Mouse (Mus musculus) neural tube, embryonic 13.5 days (tissue): ENCODE measurements around the gene Eif2b3. TPM values are rescaled to one million over a fixed set of nuclear protein-coding genes. Genes with fewer than 3 reads are reported as not detected.

Experiments
- ATAC-seq: fragments of 200-750 bp; cut with Nextera tagmentation; 2 replicates; pipeline ENCODE4 v1.8.0; 2017; ENCODE audit warnings: low read depth, mild to moderate bottlenecking, moderate TSS enrichment, moderate library complexity
- H3K27ac ChIP-seq: fragments of 300-500 bp; sonication (generic); replicated peaks from 2 replicates; pipeline ENCODE4 v1.5.1; 2015; ENCODE audit warnings: moderate library complexity, mild to moderate bottlenecking, inconsistent platforms
- H3K27me3 ChIP-seq: fragments of 300-500 bp; sonication (generic); 2 replicates; pipeline ENCODE4 v1.6.1; 2015; ENCODE audit warnings: mild to moderate bottlenecking, inconsistent platforms
- H3K36me3 ChIP-seq: fragments of 300-500 bp; sonication (generic); 2 replicates; pipeline ENCODE4 v1.6.1; 2015; ENCODE audit warnings: mild to moderate bottlenecking, inconsistent platforms
- H3K4me1 ChIP-seq: fragments of 300-500 bp; sonication (generic); replicated peaks from 2 replicates; pipeline ENCODE4 v1.6.1; 2015; ENCODE audit warnings: inconsistent platforms
- H3K4me2 ChIP-seq: fragments of 300-500 bp; sonication (generic); 2 replicates; pipeline ENCODE4 v1.6.1; 2015; ENCODE audit warnings: inconsistent platforms, mild to moderate bottlenecking, moderate library complexity
- H3K4me3 ChIP-seq: fragments of 300-500 bp; sonication (generic); 2 replicates; pipeline ENCODE4 v1.5.1; 2015; ENCODE audit warnings: mild to moderate bottlenecking, inconsistent platforms
- H3K9ac ChIP-seq: fragments of 300-500 bp; sonication (generic); 2 replicates; pipeline ENCODE4 v1.6.1; 2015; ENCODE audit warnings: moderate library complexity, mild to moderate bottlenecking, inconsistent platforms
- H3K9me3 ChIP-seq: fragments of 300-500 bp; sonication (generic); 2 replicates; pipeline ENCODE4 v1.6.1; 2016; ENCODE audit warnings: inconsistent platforms
- WGBS: fragments of 180-500 bp; shearing (Covaris S2); methylation state at CpG from one replicate; pipeline ENCODE4 v1.1.7; 2015; 5-methylcytosine and 5-hydroxymethylcytosine counted together
- polyA plus RNA-seq: library from polyadenylated mRNA; unstranded; fragments of >200 nt; fragmentation: Nextera tagmentation; extraction: Ambion mirVana; gene quantifications from 2 replicates; pipeline ENCODE4 v1.2.1, GENCODE M21; 2015

Eif2b3 gene
- 45.8 and 48.9 TPM in 2 replicates for polyA plus RNA-seq

DNA sequence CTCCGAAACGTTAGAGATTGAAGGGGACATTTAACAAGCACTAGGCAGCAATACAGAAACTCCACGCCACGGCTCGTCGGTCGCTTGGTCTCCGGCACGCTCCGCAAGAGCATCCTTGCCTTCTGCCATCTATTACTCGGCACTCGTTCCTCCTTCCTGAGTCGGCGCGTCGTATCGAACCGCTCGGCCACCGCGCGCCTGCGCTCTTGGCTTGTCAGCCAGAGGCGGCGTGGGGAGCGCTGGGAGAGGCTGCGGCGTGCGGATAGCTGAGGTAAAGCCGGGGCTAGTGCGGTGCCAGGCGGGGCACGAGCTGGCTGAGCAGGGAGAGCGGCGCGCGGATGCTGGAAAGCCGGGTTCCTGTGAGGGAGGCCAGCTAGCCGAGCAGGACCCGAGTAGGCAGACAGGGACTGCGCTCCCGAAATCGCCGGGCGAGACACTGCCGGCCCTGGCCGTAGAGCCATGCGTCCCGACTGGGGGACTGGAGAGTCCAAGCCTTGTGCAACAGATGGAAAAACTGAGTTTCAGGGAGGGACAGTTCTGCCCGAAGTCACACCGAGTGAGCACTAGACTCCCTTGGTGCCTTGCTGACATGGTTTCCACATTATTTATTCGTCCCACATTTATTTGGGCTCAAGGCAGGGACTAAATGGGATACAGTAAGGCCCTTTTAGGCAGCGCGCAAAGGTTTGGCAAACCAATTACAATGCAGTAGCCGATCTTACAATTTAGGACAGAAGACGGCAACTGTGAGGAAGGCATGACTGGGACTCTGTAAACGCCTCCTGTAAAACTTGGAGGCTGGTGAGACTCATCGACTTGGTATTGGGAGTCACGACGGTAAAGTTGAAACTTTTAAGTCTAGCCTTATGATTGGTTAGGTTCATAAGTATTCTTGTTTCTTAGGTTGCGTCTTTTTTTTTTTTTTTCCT lies at the start of gene Eif2b3:
Eif2b3 (plus strand) TSS at position 197 of the 929 bp plus-strand sequence.
- Histone ChIP-seq H3K27me3 (no peaks in the 10 kb centered on the region), H3K9ac (peak within 1 kb of the TSS; percentile 73), H3K4me3 (peak within 1 kb of the TSS; percentile 54), H3K27ac (0 out of 2 replicates have a peak within 1 kb of the TSS, but pooled peaks have one; percentile 30), H3K4me2 (peak within 1 kb of the TSS; percentile 68), H3K36me3 (peaks cover 21% of the 10 kb centered on the region), H3K4me1 (peaks cover 15% of the 10 kb centered on the region), H3K9me3 (no peaks in the 10 kb centered on the region)
- 1% methylated on average over 61 of the region's 61 CpGs for WGBS
- ATAC-seq, result peak; percentile 97

DNA sequence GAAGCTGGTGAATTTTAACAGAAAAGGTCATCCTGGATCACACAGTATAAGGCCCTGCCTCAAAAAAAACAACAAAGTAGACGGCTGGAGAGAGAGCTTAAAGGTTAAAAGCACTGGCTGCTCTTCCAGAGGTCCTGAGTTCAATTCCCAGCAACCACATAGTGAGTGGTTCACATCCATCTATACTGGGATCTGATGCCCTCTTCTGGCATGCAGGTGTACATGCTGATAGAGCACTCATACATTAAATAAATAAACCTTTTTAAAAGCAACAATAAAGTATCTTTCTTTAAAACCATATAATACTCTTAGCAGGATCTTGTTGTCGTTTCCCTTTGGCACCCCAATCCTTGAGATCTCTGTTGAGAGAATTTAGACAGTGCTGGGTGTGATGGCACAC lies 42.7 kb upstream of the Eif2b3 start:
- H3K27me3 ChIP-seq, result no peaks in the 10 kb centered on the region
- no peaks in the 10 kb centered on the region for H3K4me1 ChIP-seq
- no peaks in the 10 kb centered on the region for H3K9me3 ChIP-seq
- no peak overlapping the region for H3K9ac ChIP-seq
- no peak for ATAC-seq
- WGBS, result 78% methylated on average over 2 of the region's 2 CpGs
- no peak overlapping the region for H3K4me2 ChIP-seq
- H3K36me3 ChIP-seq, result peaks cover 77% of the 10 kb centered on the region
- H3K4me3 ChIP-seq, result no peak overlapping the region
- no peak overlapping the region for H3K27ac ChIP-seq

- peaks cover 79% of the 10 kb centered on the region for H3K36me3 ChIP-seq
These were observed 33.5 kb upstream of the Eif2b3 start for GRCm38 (mm10) chr4:116985681-116986080.

GRCm38 (mm10) chr4:116986400-116987121 lies 32.6 kb upstream of the Eif2b3 start:
- peaks cover 70% of the 10 kb centered on the region for H3K36me3 ChIP-seq
- H3K4me2 ChIP-seq, result no peak overlapping the region
- H3K9me3 ChIP-seq, result no peaks in the 10 kb centered on the region
- no peaks in the 10 kb centered on the region for H3K4me1 ChIP-seq
- peak; percentile 71 for ATAC-seq
- H3K9ac ChIP-seq, result no peak overlapping the region
- no peak overlapping the region for H3K27ac ChIP-seq
- WGBS, result 69% methylated on average over 17 of the region's 17 CpGs
- H3K4me3 ChIP-seq, result no peak overlapping the region
- H3K27me3 ChIP-seq, result no peaks in the 10 kb centered on the region

More at GRCm38 (mm10) chr4:116985681-116986080, 33.5 kb upstream of the Eif2b3 start:
- ATAC-seq, result no peak
- 92% methylated on average over 7 of the region's 7 CpGs for WGBS
- no peaks in the 10 kb centered on the region for H3K4me1 ChIP-seq
- no peak overlapping the region for H3K9ac ChIP-seq
- no peaks in the 10 kb centered on the region for H3K27me3 ChIP-seq
- no peak overlapping the region for H3K4me3 ChIP-seq
- no peak overlapping the region for H3K27ac ChIP-seq
- H3K4me2 ChIP-seq, result no peak overlapping the region
- no peaks in the 10 kb centered on the region for H3K9me3 ChIP-seq

GRCm38 (mm10) chr4:116987122-116987456 lies 32.1 kb upstream of the Eif2b3 start:
- H3K4me3 ChIP-seq, result no peak overlapping the region
- ATAC-seq, result no peak; the same call in 1 of the 2 replicates
- WGBS, result 78% methylated on average over 5 of the region's 5 CpGs
- no peaks in the 10 kb centered on the region for H3K27me3 ChIP-seq
- H3K9ac ChIP-seq, result no peak overlapping the region
- no peaks in the 10 kb centered on the region for H3K9me3 ChIP-seq
- no peaks in the 10 kb centered on the region for H3K4me1 ChIP-seq
- no peak overlapping the region for H3K27ac ChIP-seq
- no peak overlapping the region for H3K4me2 ChIP-seq
- H3K36me3 ChIP-seq, result peaks cover 66% of the 10 kb centered on the region

GRCm38 (mm10) chr4:116989731-116990130 lies 29.5 kb upstream of the Eif2b3 start:
- no peak overlapping the region for H3K4me2 ChIP-seq
- H3K4me1 ChIP-seq, result peaks cover 19% of the 10 kb centered on the region
- H3K9me3 ChIP-seq, result no peaks in the 10 kb centered on the region
- 63% methylated on average over 6 of the region's 6 CpGs for WGBS
- no peak for ATAC-seq
- no peaks in the 10 kb centered on the region for H3K27me3 ChIP-seq
- H3K4me3 ChIP-seq, result no peak overlapping the region
- H3K36me3 ChIP-seq, result peaks cover 55% of the 10 kb centered on the region
- no peak overlapping the region for H3K9ac ChIP-seq
- H3K27ac ChIP-seq, result no peak overlapping the region

DNA sequence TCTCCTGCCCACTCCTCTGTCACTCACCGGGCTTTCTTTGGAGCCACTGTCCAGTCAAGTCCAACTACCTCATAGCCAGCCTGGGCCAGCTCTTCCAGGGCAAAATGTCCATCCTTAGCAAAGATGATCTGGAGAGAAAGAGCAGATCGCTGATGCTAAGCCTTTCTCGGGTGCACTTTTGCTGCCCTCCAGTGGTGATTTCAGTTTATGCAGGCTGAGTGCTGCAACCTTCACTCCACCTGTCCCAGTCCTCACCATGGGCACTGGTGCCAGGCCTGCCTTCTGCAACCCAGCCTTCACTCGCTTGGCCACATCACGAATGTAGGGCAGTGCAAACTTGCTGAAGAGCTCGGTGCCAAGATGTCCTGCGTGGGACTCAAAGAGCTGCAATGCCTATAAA lies 27.8 kb upstream of the Eif2b3 start:
- peaks cover 38% of the 10 kb centered on the region for H3K36me3 ChIP-seq
- no peak overlapping the region for H3K27ac ChIP-seq
- H3K27me3 ChIP-seq, result no peaks in the 10 kb centered on the region
- H3K9ac ChIP-seq, result no peak overlapping the region
- H3K9me3 ChIP-seq, result no peaks in the 10 kb centered on the region
- H3K4me1 ChIP-seq, result peaks cover 30% of the 10 kb centered on the region
- H3K4me3 ChIP-seq, result no peak overlapping the region
- ATAC-seq, result no peak
- WGBS, result 16% methylated on average over 7 of the region's 7 CpGs
- no peak overlapping the region for H3K4me2 ChIP-seq

DNA sequence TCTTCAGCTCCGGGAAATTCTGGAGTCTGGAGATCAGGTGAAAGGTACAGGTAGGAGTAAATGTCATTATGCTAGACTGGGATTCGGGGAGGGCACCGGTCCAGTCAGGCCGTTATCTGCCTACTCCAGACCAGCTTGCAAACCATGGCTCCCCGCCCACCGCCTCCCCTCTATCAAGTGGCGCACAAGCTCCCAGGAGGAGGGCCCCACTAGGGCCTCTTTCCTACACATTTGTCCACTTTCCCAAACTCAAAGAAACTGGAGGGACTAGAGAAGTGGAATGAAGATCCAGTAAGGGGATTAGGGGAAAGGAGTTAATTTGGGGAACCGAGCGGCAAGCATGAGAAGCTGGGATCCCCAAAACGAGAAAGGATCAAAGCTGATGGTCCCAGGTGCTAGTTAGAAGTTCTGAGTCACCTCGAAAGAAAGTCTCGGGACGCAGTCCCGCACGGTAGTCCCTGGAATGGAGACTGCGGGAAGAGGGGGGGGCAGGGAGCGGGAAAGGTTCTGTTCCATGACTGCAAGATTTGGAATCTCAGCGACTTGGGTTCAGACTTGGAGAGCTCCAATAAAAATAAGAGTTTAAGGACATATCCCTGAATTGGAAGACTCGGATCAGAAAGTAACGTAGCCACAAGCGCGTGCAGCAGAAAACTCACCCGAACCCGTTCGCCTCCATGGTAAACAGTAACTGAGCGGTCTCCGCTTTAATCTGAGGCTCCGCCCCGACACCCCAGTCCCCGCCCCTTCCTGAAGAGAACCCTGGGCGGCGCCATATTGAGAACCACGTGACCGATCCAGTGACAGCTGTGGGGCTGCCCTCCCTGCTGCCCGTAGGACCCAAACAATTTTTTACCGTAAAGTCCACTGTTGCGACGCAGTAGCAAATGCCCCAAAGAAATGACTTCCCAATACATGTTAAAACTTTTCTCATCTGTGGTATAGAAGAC lies 25.3 kb upstream of the Eif2b3 start, which contains the start of gene Urod:
Urod (minus strand) TSS at position 742 of the 950 bp plus-strand sequence.
- Histone ChIP-seq H3K4me2 (peak within 1 kb of the TSS; percentile 97), H3K36me3 (peaks cover 26% of the 10 kb centered on the region), H3K4me1 (peaks cover 36% of the 10 kb centered on the region), H3K27ac (peak within 1 kb of the TSS; percentile 89), H3K4me3 (peak within 1 kb of the TSS; percentile 78), H3K9me3 (no peaks in the 10 kb centered on the region), H3K9ac (peak within 1 kb of the TSS; percentile 89), H3K27me3 (no peaks in the 10 kb centered on the region)
- WGBS, result 2% methylated on average over 38 of the region's 38 CpGs
- ATAC-seq, result peak; percentile 84

GRCm38 (mm10) chr4:116995131-116995797 lies 23.9 kb upstream of the Eif2b3 start, which contains the start of gene Hectd3:
Gene Hectd3 (plus strand): TSS chr4:116995317.
- Histone ChIP-seq H3K27ac (peak within 1 kb of the TSS; percentile 89), H3K4me1 (peaks cover 36% of the 10 kb centered on the region), H3K4me2 (peak within 1 kb of the TSS; percentile 97), H3K36me3 (peaks cover 28% of the 10 kb centered on the region), H3K4me3 (peak within 1 kb of the TSS; percentile 78), H3K9me3 (no peaks in the 10 kb centered on the region), H3K27me3 (no peaks in the 10 kb centered on the region), H3K9ac (peak within 1 kb of the TSS; percentile 89)
- WGBS, result under 1% methylated on average over 56 of the region's 58 CpGs
- ATAC-seq, result peak; percentile 75

- H3K4me3 ChIP-seq, result peak overlapping the region; percentile 78
- peak overlapping the region; percentile 97 for H3K4me2 ChIP-seq
- H3K9ac ChIP-seq, result peak overlapping the region; percentile 89
- ATAC-seq, result peak; percentile 13
- peaks cover 36% of the 10 kb centered on the region for H3K4me1 ChIP-seq
- H3K9me3 ChIP-seq, result no peaks in the 10 kb centered on the region
- H3K27ac ChIP-seq, result peak overlapping the region; percentile 89
- H3K36me3 ChIP-seq, result peaks cover 30% of the 10 kb centered on the region
- WGBS, result under 1% methylated on average over 16 of the region's 16 CpGs
- H3K27me3 ChIP-seq, result no peaks in the 10 kb centered on the region
These were observed 23.4 kb upstream of the Eif2b3 start for GRCm38 (mm10) chr4:116995798-116996135.
